Mouse (Mus musculus) embryonic facial prominence, embryonic 13.5 days (tissue): ENCODE measurements around the gene Sult2b1. TPM values are rescaled to one million over a fixed set of nuclear protein-coding genes. Genes with fewer than 3 reads are reported as not detected.

ENCODE experiments used
- ATAC-seq: fragments of 200-750 bp; cut with Nextera tagmentation; 2 replicates; pipeline ENCODE4 v1.8.0; 2017; ENCODE audit warnings: low read depth; ENCODE audit not compliant: insufficient number of reproducible peaks, insufficient read depth, low FRiP score, low TSS enrichment
- H3K27ac ChIP-seq: fragments of 300-500 bp; sonication (generic); 2 replicates; pipeline ENCODE4 v1.5.1; 2015; ENCODE audit warnings: moderate library complexity, mild to moderate bottlenecking, inconsistent platforms
- H3K27me3 ChIP-seq: fragments of 300-500 bp; sonication (generic); 2 replicates; pipeline ENCODE4 v1.6.1; 2015; ENCODE audit warnings: mild to moderate bottlenecking, inconsistent platforms
- H3K36me3 ChIP-seq: fragments of 300-500 bp; sonication (generic); 2 replicates; pipeline ENCODE4 v1.6.1; 2015; ENCODE audit warnings: mild to moderate bottlenecking, inconsistent platforms
- H3K4me1 ChIP-seq: fragments of 300-500 bp; sonication (generic); 2 replicates; pipeline ENCODE4 v1.6.1; 2015; ENCODE audit warnings: inconsistent platforms
- H3K4me2 ChIP-seq: fragments of 300-500 bp; sonication (generic); 2 replicates; pipeline ENCODE4 v1.6.1; 2015; ENCODE audit warnings: moderate library complexity, mild to moderate bottlenecking, inconsistent platforms
- H3K4me3 ChIP-seq: fragments of 300-500 bp; sonication (generic); 2 replicates; pipeline ENCODE4 v1.5.1; 2015; ENCODE audit warnings: mild to moderate bottlenecking, inconsistent platforms
- H3K9ac ChIP-seq: fragments of 300-500 bp; sonication (generic); 2 replicates; pipeline ENCODE4 v1.6.1; 2015; ENCODE audit warnings: mild to moderate bottlenecking, inconsistent platforms
- H3K9me3 ChIP-seq: fragments of 300-500 bp; sonication (generic); 2 replicates; pipeline ENCODE4 v1.6.1; 2016; ENCODE audit warnings: inconsistent platforms
- WGBS: fragments of 180-500 bp; shearing (Covaris S2); methylation state at CpG from one replicate; pipeline ENCODE4 v1.1.7; 2015; ENCODE audit warnings: mixed read lengths; 5-methylcytosine and 5-hydroxymethylcytosine counted together
- polyA plus RNA-seq: library from polyadenylated mRNA; unstranded; fragments of >200 nt; fragmentation: Nextera tagmentation; extraction: Ambion mirVana; gene quantifications from 2 replicates; pipeline ENCODE4 v1.2.1, GENCODE M21; 2015

Sult2b1 gene
- polyA plus RNA-seq, 1 experiment from 2014 or later, result 8.4 TPM

GRCm38 (mm10) chr7:45708221-45708761, 76.2 kb downstream of the Sult2b1 start:
- ATAC-seq, result no peak
- H3K27me3 ChIP-seq, result no peaks in the 10 kb centered on the region
- 24% methylated on average over 13 of the region's 13 CpGs for WGBS
- no peaks in the 10 kb centered on the region for H3K9me3 ChIP-seq
- H3K9ac ChIP-seq, result peak overlapping the region; percentile 52; the same call in 1 of the 2 replicates
- peak overlapping the region; percentile 71; the same call in 1 of the 2 replicates for H3K4me3 ChIP-seq
- peaks cover 44% of the 10 kb centered on the region for H3K36me3 ChIP-seq
- peak overlapping the region; percentile 97 for H3K4me2 ChIP-seq
- peak overlapping the region; percentile 90 for H3K27ac ChIP-seq
- peaks cover 52% of the 10 kb centered on the region for H3K4me1 ChIP-seq

- peak overlapping the region; percentile 71 for H3K4me3 ChIP-seq
- peak overlapping the region; percentile 97 for H3K4me2 ChIP-seq
- 1% methylated on average over 27 of the region's 27 CpGs for WGBS
- no peaks in the 10 kb centered on the region for H3K9me3 ChIP-seq
- peaks cover 55% of the 10 kb centered on the region for H3K4me1 ChIP-seq
- H3K27me3 ChIP-seq, result no peaks in the 10 kb centered on the region
- peaks cover 36% of the 10 kb centered on the region for H3K36me3 ChIP-seq
- H3K27ac ChIP-seq, result peak overlapping the region; percentile 90
- peak overlapping the region; percentile 52 for H3K9ac ChIP-seq
- no peak for ATAC-seq
These were observed 77.0 kb downstream of the Sult2b1 start for GRCm38 (mm10) chr7:45707375-45707967.

GRCm38 (mm10) chr7:45706721-45707241, 77.7 kb downstream of the Sult2b1 start:
- WGBS, result under 1% methylated on average over 43 of the region's 45 CpGs

GRCm38 (mm10) chr7:45705873-45706281, 78.6 kb downstream of the Sult2b1 start:
- no peak for ATAC-seq
- H3K9me3 ChIP-seq, result no peaks in the 10 kb centered on the region
- no peaks in the 10 kb centered on the region; the same call in 1 of the 2 replicates for H3K27me3 ChIP-seq
- peak overlapping the region; percentile 91 for H3K9ac ChIP-seq
- H3K36me3 ChIP-seq, result peaks cover 20% of the 10 kb centered on the region
- peak overlapping the region; percentile 90 for H3K27ac ChIP-seq
- H3K4me1 ChIP-seq, result peaks cover 64% of the 10 kb centered on the region
- H3K4me3 ChIP-seq, result peak overlapping the region; percentile 71
- 0% methylated on average over 7 of the region's 7 CpGs for whole genome bisulfite sequencing
- peak overlapping the region; percentile 97 for H3K4me2 ChIP-seq

More at GRCm38 (mm10) chr7:45706721-45707241, 77.7 kb downstream of the Sult2b1 start:
- Histone ChIP-seq H3K4me3 (peak overlapping the region; percentile 71), H3K4me1 (peaks cover 55% of the 10 kb centered on the region), H3K9me3 (no peaks in the 10 kb centered on the region), H3K9ac (peak overlapping the region; percentile 91), H3K27ac (peak overlapping the region; percentile 90), H3K4me2 (peak overlapping the region; percentile 97), H3K36me3 (peaks cover 29% of the 10 kb centered on the region), H3K27me3 (no peaks in the 10 kb centered on the region)
- ATAC-seq, result 0 out of 2 replicates have a peak, but pooled peaks have one; percentile 10

- peak overlapping the region; percentile 91 for H3K9ac ChIP-seq
- H3K4me3 ChIP-seq, result peak overlapping the region; percentile 71
- no peaks in the 10 kb centered on the region for H3K9me3 ChIP-seq
- H3K27me3 ChIP-seq, result peaks cover 2% of the 10 kb centered on the region
- H3K36me3 ChIP-seq, result peaks cover 16% of the 10 kb centered on the region
- under 1% methylated on average over 21 of the region's 21 CpGs for WGBS
- H3K27ac ChIP-seq, result peak overlapping the region; percentile 90
- H3K4me2 ChIP-seq, result peak overlapping the region; percentile 97
- H3K4me1 ChIP-seq, result peaks cover 68% of the 10 kb centered on the region
- no peak for ATAC-seq
These were observed 79.0 kb downstream of the Sult2b1 start for GRCm38 (mm10) chr7:45705443-45705864.

GRCm38 (mm10) chr7:45704730-45705442, 79.6 kb downstream of the Sult2b1 start, which contains the start of gene Dbp:
Gene Dbp (plus strand): TSS chr7:45705088.
- H3K9me3 ChIP-seq, result no peaks in the 10 kb centered on the region
- H3K27me3 ChIP-seq, result peaks cover 8% of the 10 kb centered on the region
- peak within 1 kb of the TSS; percentile 91 for H3K9ac ChIP-seq
- peaks cover 10% of the 10 kb centered on the region for H3K36me3 ChIP-seq
- peak within 1 kb of the TSS; percentile 71 for H3K4me3 ChIP-seq
- peak; percentile 87 for ATAC-seq
- H3K4me2 ChIP-seq, result peak within 1 kb of the TSS; percentile 97
- peaks cover 74% of the 10 kb centered on the region for H3K4me1 ChIP-seq
- WGBS, result under 1% methylated on average over 36 of the region's 36 CpGs
- H3K27ac ChIP-seq, result peak within 1 kb of the TSS; percentile 90

GRCm38 (mm10) chr7:45704046-45704559, 80.4 kb downstream of the Sult2b1 start:
- Histone ChIP-seq H3K4me3 (peak overlapping the region; percentile 71), H3K4me2 (peak overlapping the region; percentile 97), H3K27me3 (peaks cover 16% of the 10 kb centered on the region), H3K9me3 (no peaks in the 10 kb centered on the region), H3K9ac (peak overlapping the region; percentile 61), H3K36me3 (peaks cover 2% of the 10 kb centered on the region; the same call in 1 of the 2 replicates), H3K27ac (peak overlapping the region; percentile 88), H3K4me1 (peaks cover 74% of the 10 kb centered on the region)
- ATAC-seq, result no peak
- under 1% methylated on average over 13 of the region's 13 CpGs for WGBS

GRCm38 (mm10) chr7:45703521-45704033, 80.9 kb downstream of the Sult2b1 start:
- no peak for ATAC-seq
- Histone ChIP-seq H3K9me3 (no peaks in the 10 kb centered on the region), H3K4me2 (peak overlapping the region; percentile 97), H3K9ac (peak overlapping the region; percentile 61; the same call in 1 of the 2 replicates), H3K4me1 (peaks cover 69% of the 10 kb centered on the region), H3K27ac (peak overlapping the region; percentile 88), H3K36me3 (no peaks in the 10 kb centered on the region), H3K4me3 (peak overlapping the region; percentile 71), H3K27me3 (peaks cover 21% of the 10 kb centered on the region)
- 40% methylated on average over 12 of the region's 12 CpGs for WGBS

- H3K4me3 ChIP-seq, result 0 out of 2 replicates have a peak overlapping the region, but pooled peaks have one; percentile 71
- peak overlapping the region; percentile 88; the same call in 1 of the 2 replicates for H3K27ac ChIP-seq
- H3K4me2 ChIP-seq, result peak overlapping the region; percentile 97
- H3K36me3 ChIP-seq, result no peaks in the 10 kb centered on the region
- 0 out of 2 replicates have a peak overlapping the region, but pooled peaks have one; percentile 61 for H3K9ac ChIP-seq
- ATAC-seq, result no peak
- peaks cover 26% of the 10 kb centered on the region for H3K27me3 ChIP-seq
- 91% methylated on average over 14 of the region's 17 CpGs for WGBS
- no peaks in the 10 kb centered on the region for H3K9me3 ChIP-seq
- peaks cover 63% of the 10 kb centered on the region for H3K4me1 ChIP-seq
These were observed 81.5 kb downstream of the Sult2b1 start for GRCm38 (mm10) chr7:45702809-45703520.

GRCm38 (mm10) chr7:45702316-45702715, 82.2 kb downstream of the Sult2b1 start:
- Histone ChIP-seq H3K27me3 (peaks cover 28% of the 10 kb centered on the region), H3K9ac (no peak overlapping the region), H3K9me3 (no peaks in the 10 kb centered on the region), H3K36me3 (no peaks in the 10 kb centered on the region), H3K4me1 (peaks cover 56% of the 10 kb centered on the region), H3K4me3 (no peak overlapping the region), H3K4me2 (no peak overlapping the region), H3K27ac (no peak overlapping the region)
- 97% methylated on average over 11 of the region's 11 CpGs for WGBS
- ATAC-seq, result no peak
